Mouse (Mus musculus): ENCODE results near the gene Pkd2. TPM values are rescaled to one million over a fixed set of nuclear protein-coding genes. Genes with fewer than 3 reads are reported as not detected.
A peak's percentile ranks its signal among the peaks of the same experiment; 100 is the strongest.

The Pkd2 gene
- polyA plus RNA-seq, 1 experiment, result 0.92 TPM

DNA sequence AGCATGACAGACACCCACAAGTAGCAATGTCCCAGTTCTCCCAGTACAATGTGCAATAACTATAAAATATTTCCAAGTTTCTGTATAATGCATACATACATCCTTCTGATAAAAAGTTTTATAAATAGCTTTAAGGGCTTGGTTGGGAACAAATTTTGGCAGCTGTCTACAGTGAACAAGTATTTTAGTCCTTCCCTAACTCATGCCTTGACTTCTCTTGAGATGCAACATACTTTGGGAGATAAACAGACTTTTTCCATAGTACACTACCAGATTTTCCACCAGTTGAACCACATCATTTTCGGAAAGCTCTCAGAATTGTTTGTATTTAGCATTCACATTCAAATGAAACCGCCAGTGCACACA is 48.6 kb downstream of the Pkd2 start:
- TF ChIP-seq FLI1 (IDR thresholded peaks at IDR 0.05; ENCODE audit: low read length), result no peak
- no peak for TF ChIP-seq GATA1 (IDR thresholded peaks at IDR 0.05; ENCODE audit: borderline replicate concordance, low read length)
- Histone ChIP-seq H3K9me3 (no peaks in the 10 kb centered on the region), H3K36me3 (replicated peaks; ENCODE audit: low read length) (peaks cover 30% of the 10 kb centered on the region), H3K4me1 (peaks cover 13% of the 10 kb centered on the region), H3K27me3 (replicated peaks) (no peaks in the 10 kb centered on the region), H3K4me3 (replicated peaks) (peak overlapping the region; percentile 95)

DNA sequence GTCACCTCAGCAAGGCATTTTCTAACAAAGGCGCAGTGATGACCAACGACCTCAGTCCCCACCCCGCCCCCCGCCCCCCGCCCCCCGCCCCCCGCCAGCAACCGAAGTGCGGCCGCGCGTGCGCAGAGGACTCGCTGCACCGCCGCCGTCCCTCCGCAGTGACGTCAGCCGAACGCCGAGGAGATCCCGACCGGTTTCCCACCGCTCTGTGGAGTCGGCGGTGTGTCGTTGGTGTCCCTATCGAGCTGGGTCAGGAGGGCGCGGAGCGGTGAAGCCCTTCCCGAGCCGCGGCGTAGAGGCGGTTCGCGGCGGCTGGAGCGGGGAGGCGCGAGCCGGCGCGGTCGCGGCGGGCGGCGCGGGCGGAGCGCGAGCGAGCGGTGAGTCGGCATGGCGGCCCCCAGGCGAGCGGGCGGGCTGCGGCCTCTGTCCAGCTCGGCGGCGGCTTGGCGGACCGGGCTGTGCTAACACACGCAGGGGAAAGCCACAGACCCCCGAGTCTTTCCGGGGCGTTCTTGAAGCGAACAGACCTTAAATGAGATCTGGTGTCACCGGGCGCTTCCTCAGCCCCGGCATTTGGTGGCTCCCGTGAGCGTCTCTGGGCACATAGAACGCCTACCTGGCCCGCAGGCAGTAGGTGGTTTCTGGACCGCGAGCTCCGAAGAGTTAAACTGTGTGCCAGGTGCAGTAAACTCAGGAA is 49.1 kb downstream of the Pkd2 start, which contains the start of gene BC005561:
Gene BC005561 (plus strand): TSS at position 158 of the 697 bp plus-strand sequence.
- H3K9me3 ChIP-seq, result peaks cover 4% of the 10 kb centered on the region; the same call in 1 of the 2 replicates
- peaks cover 13% of the 10 kb centered on the region for H3K4me1 ChIP-seq
- H3K36me3 ChIP-seq (replicated peaks; ENCODE audit: low read length), result peaks cover 30% of the 10 kb centered on the region
- no peak for TF ChIP-seq GATA1 (IDR thresholded peaks at IDR 0.05; ENCODE audit: borderline replicate concordance, low read length)
- TF ChIP-seq FLI1 (IDR thresholded peaks at IDR 0.05; ENCODE audit: low read length), result no peak
- peak within 1 kb of the TSS; percentile 95 for H3K4me3 ChIP-seq (replicated peaks)
- H3K27me3 ChIP-seq (replicated peaks), result no peaks in the 10 kb centered on the region

DNA sequence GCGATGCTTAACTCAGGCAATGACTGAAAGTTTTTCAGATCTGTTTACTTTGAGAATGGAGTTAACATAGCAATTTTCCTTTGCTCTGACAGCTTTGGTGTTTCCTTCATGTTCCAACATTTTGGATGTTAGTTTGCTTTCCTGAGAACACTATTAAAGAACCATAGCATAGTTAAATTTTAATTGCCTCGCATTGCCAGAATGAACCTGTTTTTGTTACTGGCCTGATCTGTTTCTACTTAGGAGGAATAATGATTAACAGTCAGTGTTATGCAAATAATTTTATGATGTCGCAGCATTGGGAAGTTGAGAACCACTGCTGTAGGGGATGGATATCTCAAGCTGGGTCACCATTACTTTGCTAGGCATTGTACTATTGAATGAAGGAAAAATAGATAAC is 52.0 kb downstream of the Pkd2 start:
- peaks cover 14% of the 10 kb centered on the region; the same call in 1 of the 2 replicates for H3K9me3 ChIP-seq
- H3K4me3 ChIP-seq (replicated peaks), result no peak overlapping the region
- H3K27me3 ChIP-seq (replicated peaks), result no peaks in the 10 kb centered on the region
- TF ChIP-seq GATA1 (IDR thresholded peaks at IDR 0.05; ENCODE audit: borderline replicate concordance, low read length) (no peak), FLI1 (IDR thresholded peaks at IDR 0.05; ENCODE audit: low read length) (no peak)
- H3K36me3 ChIP-seq (replicated peaks; ENCODE audit: low read length), result peaks cover 41% of the 10 kb centered on the region
- peaks cover 13% of the 10 kb centered on the region for H3K4me1 ChIP-seq

DNA sequence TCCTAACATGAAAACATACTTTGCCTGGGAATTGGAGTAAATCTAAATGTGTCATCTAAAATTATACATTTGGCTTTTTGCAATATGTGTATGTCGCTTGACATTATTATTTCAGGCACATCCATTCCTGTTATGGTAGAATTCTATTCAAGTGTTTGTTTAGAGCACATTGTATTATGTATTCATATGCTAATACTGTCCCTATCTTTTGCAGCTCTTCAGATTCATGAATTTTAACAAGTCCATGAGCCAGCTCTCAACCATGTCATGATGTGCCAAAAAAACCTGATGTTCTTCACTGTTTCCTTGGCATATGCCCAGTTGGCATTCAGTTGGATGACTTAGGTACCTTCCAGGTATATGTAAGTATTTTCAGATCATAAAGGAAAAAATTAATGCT is 79.4 kb downstream of the Pkd2 start:
- H3K4me3 ChIP-seq (replicated peaks), result no peak overlapping the region
- H3K36me3 ChIP-seq (replicated peaks; ENCODE audit: low read length), result peaks cover 61% of the 10 kb centered on the region
- no peaks in the 10 kb centered on the region for H3K27me3 ChIP-seq (replicated peaks)
- no peaks in the 10 kb centered on the region for H3K9me3 ChIP-seq
- TF ChIP-seq GATA1 (IDR thresholded peaks at IDR 0.05; ENCODE audit: borderline replicate concordance, low read length), result no peak
- TF ChIP-seq FLI1 (IDR thresholded peaks at IDR 0.05; ENCODE audit: low read length), result no peak
- no peaks in the 10 kb centered on the region for H3K4me1 ChIP-seq

- H3K36me3 ChIP-seq (replicated peaks; ENCODE audit: low read length), result peaks cover 63% of the 10 kb centered on the region
- H3K9me3 ChIP-seq, result no peaks in the 10 kb centered on the region
- no peak overlapping the region for H3K4me3 ChIP-seq (replicated peaks)
- no peaks in the 10 kb centered on the region for H3K4me1 ChIP-seq
- no peak for TF ChIP-seq GATA1 (IDR thresholded peaks at IDR 0.05; ENCODE audit: borderline replicate concordance, low read length)
- TF ChIP-seq FLI1 (IDR thresholded peaks at IDR 0.05; ENCODE audit: low read length), result no peak
- H3K27me3 ChIP-seq (replicated peaks), result no peaks in the 10 kb centered on the region
Measured at GRCm38 (mm10) chr5:104539331-104539730, 80.1 kb downstream of the Pkd2 start.

Other genes with a start within 250 kb of the Pkd2 start
- not detected in 2 replicates for gene Ibsp, start 160.3 kb upstream of the Pkd2 start, polyA plus RNA-seq (2012; ENCODE audit: insufficient read depth, low replicate concordance)
- not detected in 2 replicates for gene Mepe, start 134.1 kb upstream of the Pkd2 start, polyA plus RNA-seq (2012; ENCODE audit: insufficient read depth, low replicate concordance)
- 5.8 TPM in 1 of 2 replicates, not detected in the other for gene Spp1, start 24.3 kb upstream of the Pkd2 start, polyA plus RNA-seq (2012; ENCODE audit: insufficient read depth, low replicate concordance)
- 0.51 TPM in 1 of 2 replicates, not detected in the other for gene BC005561, start 48.9 kb downstream of the Pkd2 start, polyA plus RNA-seq (2012; ENCODE audit: insufficient read depth, low replicate concordance)

Data from megakaryocyte, embryonic 14.5 days (primary cell).